Mouse (Mus musculus) myocyte (in vitro differentiated cells): ENCODE measurements around the gene Lmna.

Experiments used
- CEBPB ChIP-seq: IDR thresholded peaks from 2 replicates; pipeline ENCODE4 v1.6.1; 2011; ENCODE audit warnings: mild to moderate bottlenecking, moderate library complexity; ENCODE audit not compliant: poor library complexity, insufficient read depth, severe bottlenecking
- MYOD1 ChIP-seq, 3 experiments: IDR thresholded peaks; one replicate each; pipeline ENCODE4 v1.6.1; 2011; ENCODE audit warnings: control low read depth in 2 of 3, low read depth in 2 of 3, mild to moderate bottlenecking in 2 of 3, moderate library complexity in 1 of 3; ENCODE audit not compliant: insufficient read length in 2 of 3, control insufficient read depth in 1 of 3
- POLR2A ChIP-seq: IDR thresholded peaks from one replicate; pipeline ENCODE4 v1.6.1; 2011; ENCODE audit warnings: low read depth, mild to moderate bottlenecking, control low read depth, moderate library complexity; ENCODE audit not compliant: insufficient read length

GRCm38 (mm10) chr3:88544955-88545591 lies 35.3 kb upstream of the Lmna start:
- TF ChIP-seq MYOD1 (IDR thresholded peaks at IDR 0.05; ENCODE audit: control insufficient read depth in 1 of 3, insufficient read length in 2 of 3, low read depth in 2 of 3) (no peak), CEBPB (no peak), POLR2A (no peak)
